Mouse (Mus musculus) heart, adult 8-10 months (tissue): ENCODE measurements around the gene Fcmr. TPM values are rescaled to one million over a fixed set of nuclear protein-coding genes. Genes with fewer than 3 reads are reported as not detected.

Source experiments
- total RNA-seq, 4 experiments: library from RNA; stranded (reverse); gene quantifications; 2 replicates each; pipeline ENCODE4 v1.2.4; 2022

Fcmr gene
- total RNA-seq, 4 experiments from 2014 or later = 0.47 to 1.1 (median 0.62) TPM

Other genes with a start within 250 kb of the Fcmr start
- not detected for gene Zp3r, start 236.0 kb upstream of the Fcmr start, total RNA-seq
- gene C4bp, start 204.0 kb upstream of the Fcmr start, total RNA-seq = not detected
- gene Gm29427, start 149.9 kb upstream of the Fcmr start, total RNA-seq = not detected
- 1 to 10 TPM; 3.1 to 4.5 (median 4.0) TPM for gene Yod1, start 148.3 kb upstream of the Fcmr start, total RNA-seq
- gene Pfkfb2, start 136.4 kb upstream of the Fcmr start, total RNA-seq = 100 to 1,000 TPM in 1 of 4 experiments, 10 to 100 TPM in 3; 79.2 to 109 (median 83.8) TPM
- under 1 TPM; 0.30 to 0.69 (median 0.36) TPM for gene AA986860, start 133.7 kb upstream of the Fcmr start, total RNA-seq
- gene Fcamr, start 64.8 kb upstream of the Fcmr start, total RNA-seq = under 1 TPM; 0.14 to 0.38 (median 0.22) TPM
- under 1 TPM in 1 of 4 experiments, not detected in 3; 0.23 TPM for gene Pigr, start 39.0 kb upstream of the Fcmr start, total RNA-seq
- not detected for gene Il24, start 21.8 kb downstream of the Fcmr start, total RNA-seq
- not detected for gene Il20, start 45.8 kb downstream of the Fcmr start, total RNA-seq
- not detected for gene Il19, start 74.4 kb downstream of the Fcmr start, total RNA-seq
- not detected for gene Il10, start 154.2 kb downstream of the Fcmr start, total RNA-seq
- gene Mapkapk2, start 232.2 kb downstream of the Fcmr start, total RNA-seq = 100 to 1,000 TPM; 303 to 326 (median 315) TPM